Mouse (Mus musculus) embryonic facial prominence, embryonic 11.5 days (tissue): ENCODE measurements at regions not wholly inside any gene's neighbourhood (a gene's known extent, or its start where the extent isn't known, plus 50 kb on each side); places are given as distances from the start of the nearest gene placed in this dataset.

ENCODE experiments used
- ATAC-seq: fragments of 200-750 bp; cut with Nextera tagmentation; replicated peaks from 2 replicates; pipeline ENCODE4 v1.8.0; 2017; ENCODE audit warnings: low read depth; ENCODE audit not compliant: insufficient number of reproducible peaks, low FRiP score, low TSS enrichment
- DNase-seq: peaks from one replicate; pipeline ENCODE4 v3.0.0-alpha.2; 2015; ENCODE audit warnings: low spot score
- H3K27ac ChIP-seq: fragments of 300-500 bp; sonication (generic); replicated peaks from 2 replicates; pipeline ENCODE4 v1.5.1; 2014; ENCODE audit warnings: mild to moderate bottlenecking, low read depth, low read length, control low read depth
- H3K27me3 ChIP-seq: fragments of 300-500 bp; sonication (generic); 2 replicates; pipeline ENCODE4 v1.6.1; 2014; ENCODE audit warnings: mild to moderate bottlenecking, low read length, moderate library complexity, mixed read lengths; ENCODE audit not compliant: control insufficient read depth, insufficient read depth
- H3K36me3 ChIP-seq: fragments of 300-500 bp; sonication (generic); replicated peaks from 2 replicates; pipeline ENCODE4 v1.6.1; 2014; ENCODE audit warnings: low read depth, mild to moderate bottlenecking, low read length, moderate library complexity, mixed read lengths; ENCODE audit not compliant: control insufficient read depth, insufficient read depth
- H3K4me1 ChIP-seq: fragments of 300-500 bp; sonication (generic); 2 replicates; pipeline ENCODE4 v1.6.1; 2014; ENCODE audit warnings: low read length, mixed read lengths; ENCODE audit not compliant: control insufficient read depth, insufficient read depth
- H3K4me2 ChIP-seq: fragments of 300-500 bp; sonication (generic); 2 replicates; pipeline ENCODE4 v1.6.1; 2014; ENCODE audit warnings: low read depth, mild to moderate bottlenecking, control low read depth, low read length, moderate library complexity
- H3K4me3 ChIP-seq: fragments of 300-500 bp; sonication (generic); 2 replicates; pipeline ENCODE4 v1.5.1; 2014; ENCODE audit warnings: low read depth, low read length, control low read depth
- H3K9ac ChIP-seq: fragments of 300-500 bp; sonication (generic); replicated peaks from 2 replicates; pipeline ENCODE4 v1.6.1; 2014; ENCODE audit warnings: mild to moderate bottlenecking, control low read depth, low read length
- H3K9me3 ChIP-seq: fragments of 300-500 bp; sonication (generic); replicated peaks from 2 replicates; pipeline ENCODE4 v1.6.1; 2016; ENCODE audit warnings: mild to moderate bottlenecking, low read length, inconsistent platforms, mixed read lengths; ENCODE audit not compliant: control insufficient read depth
- WGBS: fragments of 180-500 bp; shearing (Covaris S2); extraction: QIAGEN DNeasy Blood & Tissue Kit; methylation state at CpG from one replicate; pipeline ENCODE4 v1.1.7; 2014; 5-methylcytosine and 5-hydroxymethylcytosine counted together

DNA sequence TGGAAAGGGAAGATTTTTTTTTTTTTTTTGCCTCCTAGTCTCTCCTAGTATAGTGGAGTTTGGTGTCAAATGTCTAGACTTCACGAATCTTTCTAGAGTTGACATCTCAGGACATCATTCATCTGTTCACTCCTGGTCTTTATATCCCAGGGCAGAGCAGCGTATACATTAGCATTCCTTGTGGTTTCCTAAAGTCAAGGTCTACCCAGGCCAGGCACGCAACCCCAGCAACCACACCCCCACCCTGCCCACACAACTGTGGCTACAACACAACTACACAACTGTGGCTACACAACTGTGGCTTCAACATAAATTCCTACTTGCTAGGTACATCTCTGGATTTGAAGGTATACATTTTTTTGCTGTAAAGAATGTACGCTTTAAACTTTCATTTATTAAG is 122.2 kb downstream of the Ppp1r3a start:
- DNase-seq = no peak
- Histone ChIP-seq H3K36me3 (no peaks in the 10 kb centered on the region), H3K27ac (no peak overlapping the region), H3K9me3 (no peaks in the 10 kb centered on the region), H3K4me3 (no peak overlapping the region), H3K27me3 (no peaks in the 10 kb centered on the region), H3K4me1 (no peaks in the 10 kb centered on the region), H3K4me2 (no peak overlapping the region), H3K9ac (no peak overlapping the region)
- 56% methylated on average over 4 of the region's 4 CpGs for WGBS
- no peak for ATAC-seq

DNA sequence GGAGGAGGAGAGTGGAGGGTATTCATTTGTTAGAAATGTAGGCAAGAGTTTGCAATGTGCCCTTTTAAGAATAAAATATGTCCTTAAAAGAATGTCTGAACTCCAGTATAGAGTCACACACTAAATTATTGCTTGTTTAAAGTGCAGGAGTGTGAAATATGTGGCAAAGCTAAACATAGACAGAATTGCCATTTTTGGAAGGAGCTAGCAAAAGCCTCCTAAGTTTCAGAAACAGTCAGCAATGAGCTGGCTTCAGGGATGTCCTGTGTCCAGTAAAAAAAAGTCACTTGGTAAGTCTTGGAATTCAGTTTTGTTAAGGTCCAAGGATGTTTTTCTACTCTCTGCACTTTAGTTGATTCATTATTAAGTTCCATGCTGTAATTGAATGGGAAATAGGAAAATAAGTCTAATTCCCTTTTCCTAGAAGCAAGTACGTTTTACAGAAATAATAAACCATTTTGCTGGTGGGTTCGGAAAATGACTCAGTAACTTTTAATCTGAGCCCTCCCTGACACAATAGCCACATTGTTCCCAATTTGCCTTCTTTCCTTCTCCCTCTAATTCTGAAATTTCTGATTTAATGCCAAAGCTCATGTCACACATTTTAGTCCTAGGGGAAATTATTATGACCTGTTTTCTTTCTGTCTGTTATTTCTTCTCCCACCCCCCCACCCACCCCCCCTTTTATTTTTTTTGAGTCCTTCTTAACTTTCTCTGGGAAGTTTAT is 123.2 kb downstream of the Ppp1r3a start:
- Histone ChIP-seq H3K27me3 (no peaks in the 10 kb centered on the region), H3K36me3 (no peaks in the 10 kb centered on the region), H3K4me3 (no peak overlapping the region), H3K9me3 (no peaks in the 10 kb centered on the region), H3K4me2 (no peak overlapping the region), H3K27ac (no peak overlapping the region), H3K9ac (no peak overlapping the region), H3K4me1 (no peaks in the 10 kb centered on the region)
- ATAC-seq = no peak
- DNase-seq = peak; percentile 9
- WGBS = 31% methylated on average over 2 of the region's 2 CpGs

DNA sequence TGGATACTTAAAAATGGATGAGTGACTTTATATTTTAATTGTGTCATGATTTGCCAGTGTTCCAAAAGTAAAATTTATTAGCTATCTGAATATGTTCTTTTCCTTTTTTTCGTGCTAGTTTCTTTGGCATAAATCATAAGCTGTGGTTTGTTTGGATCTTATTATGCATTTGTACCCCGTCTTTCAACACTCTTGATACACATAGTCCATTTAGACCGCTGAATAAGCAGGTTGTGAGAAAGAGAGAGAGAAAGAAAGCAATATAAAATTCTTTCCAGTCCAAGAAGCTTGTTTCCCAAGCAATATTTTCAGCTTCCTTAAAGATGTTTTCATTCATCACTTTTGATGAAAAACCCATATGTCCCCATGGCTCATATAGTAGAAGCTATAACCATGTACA is 138.4 kb downstream of the Ppp1r3a start:
- no peak for ATAC-seq
- no peaks in the 10 kb centered on the region for H3K4me1 ChIP-seq
- WGBS = 75% methylated on average over 3 of the region's 3 CpGs

DNA sequence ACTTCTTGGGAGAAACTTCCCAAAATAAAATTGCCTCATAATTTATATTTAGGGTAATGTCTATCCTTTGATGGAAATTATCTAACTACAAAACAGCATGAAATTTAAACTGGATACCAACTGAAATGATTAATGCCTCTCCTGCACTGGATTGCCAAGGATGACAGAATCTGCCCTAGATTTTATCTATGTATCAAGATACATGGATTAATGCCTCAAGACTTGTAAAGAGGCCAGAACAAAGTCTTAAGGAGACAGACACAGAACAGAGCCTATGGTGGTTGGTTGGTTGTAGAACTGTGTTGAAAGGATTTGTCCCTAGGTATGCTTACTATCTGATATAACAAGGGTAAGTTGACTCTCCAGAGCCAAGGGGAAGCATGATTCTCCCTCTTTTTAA is 147.0 kb downstream of the Ppp1r3a start:
- no peaks in the 10 kb centered on the region for H3K36me3 ChIP-seq

More for the DNA sequence above, 138.4 kb downstream of the Ppp1r3a start:
- H3K4me2 ChIP-seq = no peak overlapping the region
- H3K9ac ChIP-seq = no peak overlapping the region
- no peak overlapping the region for H3K4me3 ChIP-seq
- H3K36me3 ChIP-seq = no peaks in the 10 kb centered on the region
- H3K27ac ChIP-seq = no peak overlapping the region
- H3K27me3 ChIP-seq = no peaks in the 10 kb centered on the region
- no peak for DNase-seq
- no peaks in the 10 kb centered on the region for H3K9me3 ChIP-seq

DNA sequence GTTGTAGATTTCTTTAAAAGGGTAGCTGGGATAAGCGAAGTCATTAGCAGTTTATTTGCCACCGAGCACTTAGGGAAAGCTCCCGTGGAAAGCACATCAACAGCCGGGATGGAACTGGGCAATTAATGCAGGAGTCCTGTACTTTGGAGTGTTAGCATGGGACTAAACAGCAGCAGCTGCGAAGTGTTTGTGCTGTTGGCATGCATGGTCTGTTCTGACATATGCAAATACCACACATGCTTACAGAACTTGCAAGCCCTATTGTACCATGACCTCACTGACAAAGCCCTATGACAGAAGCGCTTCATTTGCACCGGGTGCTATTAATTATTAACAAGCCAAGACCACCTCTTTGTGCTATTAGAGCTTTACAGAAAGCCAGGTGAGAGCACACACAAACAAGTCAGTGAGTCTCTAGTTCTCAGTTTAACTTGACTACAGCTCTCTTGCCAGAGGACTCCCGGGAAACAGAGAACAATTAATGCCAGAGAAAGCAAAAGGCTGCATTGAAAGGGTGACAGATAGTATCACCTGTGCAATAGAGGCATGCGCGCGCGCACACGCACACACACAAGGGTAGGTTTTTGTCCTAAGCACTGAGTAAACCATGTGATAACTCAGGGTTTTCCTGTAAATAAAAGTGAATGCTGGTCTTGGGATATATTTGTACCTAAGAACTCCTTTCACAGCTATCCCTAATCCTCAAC is 154.4 kb downstream of the Ppp1r3a start:
- Histone ChIP-seq H3K4me3 (no peak overlapping the region), H3K4me2 (no peak overlapping the region), H3K27me3 (no peaks in the 10 kb centered on the region), H3K9me3 (no peaks in the 10 kb centered on the region), H3K36me3 (no peaks in the 10 kb centered on the region), H3K9ac (no peak overlapping the region), H3K27ac (no peak overlapping the region), H3K4me1 (no peaks in the 10 kb centered on the region)
- 79% methylated on average over 13 of the region's 13 CpGs for WGBS
- ATAC-seq (no peak), DNase-seq (no peak)

More for the DNA sequence above, 147.0 kb downstream of the Ppp1r3a start:
- Histone ChIP-seq H3K4me1 (no peaks in the 10 kb centered on the region), H3K27ac (no peak overlapping the region), H3K27me3 (no peaks in the 10 kb centered on the region), H3K4me2 (no peak overlapping the region), H3K9ac (no peak overlapping the region), H3K4me3 (no peak overlapping the region), H3K9me3 (no peaks in the 10 kb centered on the region)
- DNase-seq (no peak), ATAC-seq (no peak)

DNA sequence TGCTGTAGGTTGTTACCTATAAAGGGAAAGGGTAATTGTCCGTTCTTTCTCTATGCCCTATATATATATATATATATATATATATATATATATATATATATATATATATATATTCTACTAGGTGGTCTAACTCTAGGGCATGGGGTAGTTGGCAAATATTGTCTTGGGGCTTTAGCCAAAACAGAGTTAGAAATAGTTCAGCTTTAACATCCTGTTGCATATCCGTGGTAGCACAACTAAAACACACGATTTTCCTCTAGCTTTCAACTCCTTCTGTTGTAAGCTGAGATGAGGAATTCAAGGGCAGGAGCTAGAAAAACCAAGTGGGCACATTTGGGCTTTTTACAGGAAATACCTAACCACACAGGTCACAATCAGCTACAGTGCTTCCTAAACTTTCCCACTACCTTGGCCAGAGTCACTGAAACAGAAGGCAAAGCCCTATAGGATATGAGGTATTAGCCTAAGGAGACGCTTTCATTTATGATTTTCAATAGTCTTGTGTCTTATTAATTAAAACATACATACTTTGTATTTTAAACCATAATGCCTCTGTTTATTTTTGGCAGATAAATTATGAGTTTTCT is 158.1 kb downstream of the Ppp1r3a start:
- H3K36me3 ChIP-seq = no peaks in the 10 kb centered on the region
- no peaks in the 10 kb centered on the region for H3K27me3 ChIP-seq
- ATAC-seq (no peak), DNase-seq (no peak)
- no peaks in the 10 kb centered on the region for H3K4me1 ChIP-seq
- H3K9me3 ChIP-seq = no peaks in the 10 kb centered on the region
- H3K9ac ChIP-seq = no peak overlapping the region
- WGBS = 70% methylated on average over 4 of the region's 4 CpGs
- H3K4me2 ChIP-seq = no peak overlapping the region
- no peak overlapping the region for H3K27ac ChIP-seq
- H3K4me3 ChIP-seq = no peak overlapping the region

DNA sequence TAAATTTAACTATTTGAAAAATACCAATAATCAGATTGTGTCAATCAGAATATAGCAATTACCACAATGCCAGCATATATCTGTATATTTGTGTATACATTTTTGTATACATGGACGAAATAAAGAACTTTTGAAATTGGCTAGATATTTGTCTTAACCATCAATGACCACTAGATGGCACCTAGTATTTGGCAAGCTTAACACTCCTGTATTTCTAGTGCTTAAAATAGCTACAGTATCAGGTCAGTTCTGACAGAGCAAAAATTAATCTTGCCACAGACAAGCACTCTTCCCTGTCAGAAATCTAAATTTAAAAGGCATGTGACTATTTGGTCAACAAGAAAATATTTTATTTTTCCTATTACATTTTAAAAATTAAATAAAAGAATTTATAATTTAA is 169.2 kb downstream of the Ppp1r3a start:
- 35% methylated on average over 1 of the region's 1 CpGs for WGBS
- no peak overlapping the region for H3K9ac ChIP-seq
- H3K4me1 ChIP-seq = no peaks in the 10 kb centered on the region
- DNase-seq = peak; percentile 66
- H3K36me3 ChIP-seq = no peaks in the 10 kb centered on the region
- H3K27me3 ChIP-seq = no peaks in the 10 kb centered on the region
- H3K27ac ChIP-seq = no peak overlapping the region
- ATAC-seq = no peak
- no peak overlapping the region for H3K4me2 ChIP-seq
- H3K4me3 ChIP-seq = no peak overlapping the region
- no peaks in the 10 kb centered on the region for H3K9me3 ChIP-seq

DNA sequence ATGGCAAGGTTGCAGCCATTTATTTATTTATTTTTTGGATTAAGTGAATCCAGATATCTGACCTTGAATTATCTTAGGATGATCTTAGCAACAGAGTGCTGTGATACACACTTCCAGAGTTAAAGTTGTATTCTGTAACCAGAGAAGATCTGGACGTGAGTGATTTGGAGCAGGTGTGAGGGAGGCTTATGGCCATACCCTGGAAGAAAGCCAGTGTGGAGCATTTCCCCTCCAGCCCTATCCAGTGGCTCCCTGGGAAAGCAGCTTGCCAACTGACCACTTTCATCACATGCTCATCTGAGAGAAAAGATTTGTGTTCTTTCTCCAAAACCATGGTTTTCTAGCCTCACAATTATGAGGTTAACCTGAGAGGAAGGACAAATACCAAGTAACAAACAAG is 171.2 kb downstream of the Ppp1r3a start:
- Histone ChIP-seq H3K27ac (no peak overlapping the region), H3K36me3 (no peaks in the 10 kb centered on the region), H3K4me3 (no peak overlapping the region), H3K4me1 (no peaks in the 10 kb centered on the region), H3K27me3 (no peaks in the 10 kb centered on the region), H3K9me3 (no peaks in the 10 kb centered on the region), H3K9ac (no peak overlapping the region), H3K4me2 (no peak overlapping the region)
- ATAC-seq (no peak; the same call in 1 of the 2 replicates), DNase-seq (no peak)
- 54% methylated on average over 1 of the region's 1 CpGs for WGBS
